Mouse (Mus musculus): ENCODE measurements around the gene Pdss2.

GRCm38 (mm10) chr10:43330691-43331090 is 109.4 kb downstream of the Pdss2 start:
- no peak for TF ChIP-seq CTCF (IDR thresholded peaks at IDR 0.05; ENCODE audit: control insufficient read depth, insufficient read depth, insufficient replicate concordance, low read depth, low read length)
- no peak for TF ChIP-seq POLR2A (IDR thresholded peaks at IDR 0.05; ENCODE audit: control insufficient read depth, low read depth, low read length)
